Mouse (Mus musculus) left cerebral cortex, postnatal 10 days (tissue): Measurements from ENCODE around the gene Ifrd2. TPM values are rescaled to one million over a fixed set of nuclear protein-coding genes. Genes with fewer than 3 reads are reported as not detected.

Source experiments
- DNase-seq, 2 experiments: peaks; one replicate each; pipeline ENCODE4 v3.0.0; 2021 to 2022; ENCODE audit warnings: low spot score in 2 of 2, mixed read lengths in 1 of 2; ENCODE audit errors: extremely low spot score in 1 of 2
- intact Hi-C: fragments of 180-260 bp; cut with DNase I; formaldehyde crosslinking; loops from one replicate; pipeline ENCODE4 v1.15.1; 2025
- total RNA-seq, 2 experiments: library from RNA; stranded (reverse); gene quantifications; 2 replicates each; pipeline ENCODE4 v1.2.3; 2021

Gene Ifrd2
- total RNA-seq, 2 experiments from 2014 or later = 10.1 to 12.5 TPM

- no peak for DNase-seq
- intact Hi-C loops = no loop called here
These were observed 21.4 kb downstream of the Ifrd2 start, which contains the start of gene Sema3b for GRCm38 (mm10) chr9:107608741-107609432. Gene Sema3b (minus strand): TSS chr9:107609229.

- DNase-seq = no peak
- intact Hi-C loops = no loop called here
These were observed 22.0 kb downstream of the Ifrd2 start for GRCm38 (mm10) chr9:107609433-107609830.

- intact Hi-C loops = no loop called here
- DNase-seq = no peak
These were observed 24.2 kb downstream of the Ifrd2 start for GRCm38 (mm10) chr9:107611456-107612190.

GRCm38 (mm10) chr9:107612191-107612944, 24.9 kb downstream of the Ifrd2 start:
- peak; percentile 97 to 99 for DNase-seq
- intact Hi-C loops = no loop called here

GRCm38 (mm10) chr9:107612945-107613569, 25.6 kb downstream of the Ifrd2 start:
- intact Hi-C loops = no loop called here

GRCm38 (mm10) chr9:107615035-107615434, 27.6 kb downstream of the Ifrd2 start:
- no peak for DNase-seq
- intact Hi-C loops = no loop called here

More at GRCm38 (mm10) chr9:107612945-107613569, 25.6 kb downstream of the Ifrd2 start:
- no peak for DNase-seq

- intact Hi-C loops = no loop called here
These were observed 30.0 kb downstream of the Ifrd2 start for GRCm38 (mm10) chr9:107617461-107617860.

GRCm38 (mm10) chr9:107618098-107618497, 30.7 kb downstream of the Ifrd2 start:
- no peak for DNase-seq
- intact Hi-C loops = no loop called here

More at GRCm38 (mm10) chr9:107617461-107617860, 30.0 kb downstream of the Ifrd2 start:
- DNase-seq = no peak

GRCm38 (mm10) chr9:107618778-107619545, 31.5 kb downstream of the Ifrd2 start:
- peak in 1 of 2 experiments; percentile 81 for DNase-seq
- intact Hi-C loops = no loop called here

- DNase-seq = no peak
- intact Hi-C loops = no loop called here
These were observed 32.1 kb downstream of the Ifrd2 start for GRCm38 (mm10) chr9:107619546-107619879.

GRCm38 (mm10) chr9:107620954-107621353, 33.5 kb downstream of the Ifrd2 start:
- intact Hi-C loops = no loop called here
- DNase-seq = no peak

GRCm38 (mm10) chr9:107624539-107624938, 37.1 kb downstream of the Ifrd2 start:
- DNase-seq = no peak
- intact Hi-C loops = no loop called here

- no peak for DNase-seq
- intact Hi-C loops = no loop called here
These were observed 37.5 kb downstream of the Ifrd2 start for GRCm38 (mm10) chr9:107624951-107625350.

GRCm38 (mm10) chr9:107625351-107626128, 38.1 kb downstream of the Ifrd2 start:
- intact Hi-C loops = no loop called here
- no peak for DNase-seq

- intact Hi-C loops = no loop called here
These were observed 38.9 kb downstream of the Ifrd2 start for GRCm38 (mm10) chr9:107626158-107626843.

GRCm38 (mm10) chr9:107626844-107627277, 39.4 kb downstream of the Ifrd2 start:
- peak; percentile 81 to 95 for DNase-seq
- intact Hi-C loops = no loop called here

More at GRCm38 (mm10) chr9:107626158-107626843, 38.9 kb downstream of the Ifrd2 start:
- no peak for DNase-seq
